Mouse (Mus musculus) heart, adult 2 months (tissue): ENCODE measurements around the gene Gdf5.

Experiments used
- CTCF ChIP-seq: fragments of 200-600 bp; IDR thresholded peaks from 2 replicates; pipeline ENCODE4 v1.8.1; 2022; ENCODE audit warnings: antibody characterized with exemption, mild to moderate bottlenecking, moderate library complexity
- POLR2A ChIP-seq: fragments of 200-500 bp; IDR thresholded peaks from 2 replicates; pipeline ENCODE4 v1.6.1; 2011; ENCODE audit warnings: mild to moderate bottlenecking, low read depth, low read length, control low read depth; ENCODE audit not compliant: insufficient read depth

DNA sequence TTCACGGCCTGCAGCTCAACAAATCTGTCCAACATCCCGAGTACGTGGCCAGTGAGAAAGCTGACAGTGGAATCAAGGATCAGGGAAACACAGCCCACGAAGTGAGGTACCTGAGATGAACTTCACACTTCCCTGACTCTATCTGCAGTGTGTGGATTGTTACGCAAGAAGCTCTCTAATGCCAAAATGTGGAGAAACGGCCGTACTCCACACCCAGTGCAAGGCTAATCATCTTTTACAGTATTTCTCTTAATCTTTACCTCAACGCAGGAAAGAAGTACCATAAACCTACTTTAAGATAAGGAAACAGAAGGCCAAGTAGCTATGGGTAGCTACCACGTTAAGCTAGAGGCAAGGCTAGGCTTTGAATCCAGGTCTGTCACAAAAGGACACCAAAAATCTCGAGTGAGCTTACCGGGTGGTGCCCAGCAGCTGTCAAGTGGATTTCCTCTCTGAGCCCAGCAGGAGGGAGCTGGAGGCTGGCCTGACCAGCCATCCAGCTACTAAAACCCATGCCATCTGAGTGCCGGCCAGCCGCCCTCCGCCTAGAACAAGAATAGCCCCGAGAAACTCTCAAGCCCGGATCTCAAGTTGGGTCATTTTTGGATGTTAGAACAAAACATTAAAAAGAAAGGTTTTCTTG, 42.1 kb downstream of the Gdf5 start:
- TF ChIP-seq CTCF (peak; percentile 14; the same call in 1 of the 2 replicates), POLR2A (no peak)
